Mouse (Mus musculus): ENCODE results near the gene Adora2b. TPM values are rescaled to one million over a fixed set of nuclear protein-coding genes. Genes with fewer than 3 reads are reported as not detected.

The Adora2b gene
- polyA plus RNA-seq (2014; fragmentation: Nextera tagmentation; extraction: Ambion mirVana) = 3.4 and 5.4 TPM in 2 replicates

GRCm38 (mm10) chr11:62248401-62249244 lies at the start of gene Adora2b:
TSS of gene Adora2b (plus strand) at chr11:62248984.
- no peak within 1 kb of the TSS for H3K27ac ChIP-seq (ENCODE audit: low read depth, low read length)
- no peaks in the 10 kb centered on the region for H3K36me3 ChIP-seq (ENCODE audit: control insufficient read depth, insufficient read depth, low read length)
- peak; percentile 96 for ATAC-seq (ENCODE audit: low FRiP score)
- H3K4me3 ChIP-seq (ENCODE audit: low read depth, low read length) = peak within 1 kb of the TSS; percentile 45
- no peaks in the 10 kb centered on the region for H3K9me3 ChIP-seq (ENCODE audit: control insufficient read depth, low read length)
- H3K9ac ChIP-seq (ENCODE audit: low read length) = peak within 1 kb of the TSS; percentile 37
- H3K4me2 ChIP-seq = peak within 1 kb of the TSS; percentile 99
- peak; percentile 99 for DNase-seq (ENCODE audit: low spot score, missing footprints)
- peaks cover 6% of the 10 kb centered on the region; the same call in 1 of the 2 replicates for H3K4me1 ChIP-seq (ENCODE audit: control insufficient read depth, insufficient read depth, low read length)
- under 1% methylated on average over 69 of the region's 69 CpGs for WGBS
- H3K27me3 ChIP-seq (ENCODE audit: control insufficient read depth, insufficient read depth, low read length) = peaks cover 27% of the 10 kb centered on the region

- H3K4me2 ChIP-seq = no peak overlapping the region
- H3K27ac ChIP-seq (ENCODE audit: low read depth, low read length) = no peak overlapping the region
- 85% methylated on average over 5 of the region's 5 CpGs for WGBS
- no peak overlapping the region for H3K4me3 ChIP-seq (ENCODE audit: low read depth, low read length)
- H3K9me3 ChIP-seq (ENCODE audit: control insufficient read depth, low read length) = no peaks in the 10 kb centered on the region
- no peaks in the 10 kb centered on the region for H3K36me3 ChIP-seq (ENCODE audit: control insufficient read depth, insufficient read depth, low read length)
- H3K9ac ChIP-seq (ENCODE audit: low read length) = no peak overlapping the region
- DNase-seq (ENCODE audit: low spot score, missing footprints) (no peak), ATAC-seq (ENCODE audit: low FRiP score) (no peak)
- H3K27me3 ChIP-seq (ENCODE audit: control insufficient read depth, insufficient read depth, low read length) = no peaks in the 10 kb centered on the region
- no peaks in the 10 kb centered on the region for H3K4me1 ChIP-seq (ENCODE audit: control insufficient read depth, insufficient read depth, low read length)
Measured at GRCm38 (mm10) chr11:62200901-62201512, 47.8 kb upstream of the Adora2b start.

GRCm38 (mm10) chr11:62202645-62203044 lies 46.1 kb upstream of the Adora2b start:
- H3K9ac ChIP-seq (ENCODE audit: low read length) = no peak overlapping the region
- no peaks in the 10 kb centered on the region for H3K36me3 ChIP-seq (ENCODE audit: control insufficient read depth, insufficient read depth, low read length)
- 93% methylated on average over 1 of the region's 1 CpGs for WGBS
- H3K4me1 ChIP-seq (ENCODE audit: control insufficient read depth, insufficient read depth, low read length) = no peaks in the 10 kb centered on the region
- H3K27ac ChIP-seq (ENCODE audit: low read depth, low read length) = no peak overlapping the region
- no peak overlapping the region for H3K4me3 ChIP-seq (ENCODE audit: low read depth, low read length)
- H3K9me3 ChIP-seq (ENCODE audit: control insufficient read depth, low read length) = no peaks in the 10 kb centered on the region
- DNase-seq (ENCODE audit: low spot score, missing footprints) = no peak
- no peak for ATAC-seq (ENCODE audit: low FRiP score)
- H3K27me3 ChIP-seq (ENCODE audit: control insufficient read depth, insufficient read depth, low read length) = no peaks in the 10 kb centered on the region
- H3K4me2 ChIP-seq = no peak overlapping the region

- Histone ChIP-seq H3K9me3 (ENCODE audit: control insufficient read depth, low read length) (no peaks in the 10 kb centered on the region), H3K4me1 (ENCODE audit: control insufficient read depth, insufficient read depth, low read length) (no peaks in the 10 kb centered on the region), H3K36me3 (ENCODE audit: control insufficient read depth, insufficient read depth, low read length) (no peaks in the 10 kb centered on the region), H3K4me2 (no peak overlapping the region), H3K27ac (ENCODE audit: low read depth, low read length) (no peak overlapping the region), H3K9ac (ENCODE audit: low read length) (no peak overlapping the region), H3K27me3 (ENCODE audit: control insufficient read depth, insufficient read depth, low read length) (no peaks in the 10 kb centered on the region), H3K4me3 (ENCODE audit: low read depth, low read length) (no peak overlapping the region)
- 50% methylated on average over 2 of the region's 2 CpGs for WGBS
- ATAC-seq (ENCODE audit: low FRiP score) (no peak), DNase-seq (ENCODE audit: low spot score, missing footprints) (no peak)
Measured at GRCm38 (mm10) chr11:62209111-62209510, 39.7 kb upstream of the Adora2b start.

GRCm38 (mm10) chr11:62209891-62210290 lies 38.9 kb upstream of the Adora2b start:
- Histone ChIP-seq H3K27me3 (ENCODE audit: control insufficient read depth, insufficient read depth, low read length) (no peaks in the 10 kb centered on the region), H3K9me3 (ENCODE audit: control insufficient read depth, low read length) (no peaks in the 10 kb centered on the region), H3K9ac (ENCODE audit: low read length) (no peak overlapping the region), H3K4me1 (ENCODE audit: control insufficient read depth, insufficient read depth, low read length) (no peaks in the 10 kb centered on the region), H3K4me3 (ENCODE audit: low read depth, low read length) (no peak overlapping the region), H3K27ac (ENCODE audit: low read depth, low read length) (no peak overlapping the region), H3K36me3 (ENCODE audit: control insufficient read depth, insufficient read depth, low read length) (no peaks in the 10 kb centered on the region), H3K4me2 (no peak overlapping the region)
- DNase-seq (ENCODE audit: low spot score, missing footprints) = no peak
- 80% methylated on average over 4 of the region's 4 CpGs for WGBS
- ATAC-seq (ENCODE audit: low FRiP score) = no peak

- no peaks in the 10 kb centered on the region for H3K4me1 ChIP-seq (ENCODE audit: control insufficient read depth, insufficient read depth, low read length)
- H3K9ac ChIP-seq (ENCODE audit: low read length) = no peak overlapping the region
- H3K4me3 ChIP-seq (ENCODE audit: low read depth, low read length) = no peak overlapping the region
- 90% methylated on average over 12 of the region's 12 CpGs for WGBS
- no peak overlapping the region for H3K27ac ChIP-seq (ENCODE audit: low read depth, low read length)
- H3K27me3 ChIP-seq (ENCODE audit: control insufficient read depth, insufficient read depth, low read length) = no peaks in the 10 kb centered on the region
- DNase-seq (ENCODE audit: low spot score, missing footprints) = no peak
- no peak overlapping the region for H3K4me2 ChIP-seq
- H3K9me3 ChIP-seq (ENCODE audit: control insufficient read depth, low read length) = no peaks in the 10 kb centered on the region
- no peak for ATAC-seq (ENCODE audit: low FRiP score)
- no peaks in the 10 kb centered on the region for H3K36me3 ChIP-seq (ENCODE audit: control insufficient read depth, insufficient read depth, low read length)
Measured at GRCm38 (mm10) chr11:62213384-62213989, 35.3 kb upstream of the Adora2b start.

- no peaks in the 10 kb centered on the region for H3K27me3 ChIP-seq (ENCODE audit: control insufficient read depth, insufficient read depth, low read length)
- H3K9me3 ChIP-seq (ENCODE audit: control insufficient read depth, low read length) = no peaks in the 10 kb centered on the region
- H3K4me1 ChIP-seq (ENCODE audit: control insufficient read depth, insufficient read depth, low read length) = no peaks in the 10 kb centered on the region
- H3K9ac ChIP-seq (ENCODE audit: low read length) = no peak overlapping the region
- no peak overlapping the region for H3K4me3 ChIP-seq (ENCODE audit: low read depth, low read length)
- no peaks in the 10 kb centered on the region for H3K36me3 ChIP-seq (ENCODE audit: control insufficient read depth, insufficient read depth, low read length)
- no peak for ATAC-seq (ENCODE audit: low FRiP score)
- H3K4me2 ChIP-seq = no peak overlapping the region
- DNase-seq (ENCODE audit: low spot score, missing footprints) = no peak
- WGBS = 73% methylated on average over 2 of the region's 2 CpGs
- H3K27ac ChIP-seq (ENCODE audit: low read depth, low read length) = no peak overlapping the region
Measured at GRCm38 (mm10) chr11:62215107-62215506, 33.7 kb upstream of the Adora2b start.

- DNase-seq (ENCODE audit: low spot score, missing footprints) (no peak), ATAC-seq (ENCODE audit: low FRiP score) (no peak)
- H3K27me3 ChIP-seq (ENCODE audit: control insufficient read depth, insufficient read depth, low read length) = no peaks in the 10 kb centered on the region
- H3K4me2 ChIP-seq = no peak overlapping the region
- no peaks in the 10 kb centered on the region for H3K9me3 ChIP-seq (ENCODE audit: control insufficient read depth, low read length)
- WGBS = 78% methylated on average over 6 of the region's 6 CpGs
- no peak overlapping the region for H3K4me3 ChIP-seq (ENCODE audit: low read depth, low read length)
- no peak overlapping the region for H3K9ac ChIP-seq (ENCODE audit: low read length)
- no peaks in the 10 kb centered on the region for H3K4me1 ChIP-seq (ENCODE audit: control insufficient read depth, insufficient read depth, low read length)
- no peak overlapping the region for H3K27ac ChIP-seq (ENCODE audit: low read depth, low read length)
- no peaks in the 10 kb centered on the region for H3K36me3 ChIP-seq (ENCODE audit: control insufficient read depth, insufficient read depth, low read length)
Measured at GRCm38 (mm10) chr11:62217751-62218150, 31.0 kb upstream of the Adora2b start.

All from midbrain, embryonic 11.5 days (tissue).